Mouse (Mus musculus) limb, embryonic 13.5 days (tissue): Measurements from ENCODE around the gene Fthl17b. TPM values are rescaled to one million over a fixed set of nuclear protein-coding genes. Genes with fewer than 3 reads are reported as not detected.
"Not testable (repeated sequence)": the region's sequence is repeated elsewhere in the genome, so short reads cannot be mapped to it uniquely, and the experiment has no call there.

ENCODE experiments used
- ATAC-seq: fragments of 200-750 bp; cut with Nextera tagmentation; 2 replicates; pipeline ENCODE4 v1.8.0; 2017; ENCODE audit warnings: low read depth, moderate number of reproducible peaks, moderate TSS enrichment; ENCODE audit not compliant: low FRiP score
- H3K27ac ChIP-seq: fragments of 300-500 bp; sonication (generic); 2 replicates; pipeline ENCODE4 v1.5.1; 2015; ENCODE audit warnings: inconsistent platforms, mild to moderate bottlenecking, moderate library complexity
- H3K27me3 ChIP-seq: fragments of 300-500 bp; sonication (generic); 2 replicates; pipeline ENCODE4 v1.6.1; 2015; ENCODE audit warnings: mild to moderate bottlenecking, inconsistent platforms
- H3K36me3 ChIP-seq: fragments of 300-500 bp; sonication (generic); 2 replicates; pipeline ENCODE4 v1.6.1; 2015; ENCODE audit warnings: inconsistent platforms, mild to moderate bottlenecking, moderate library complexity
- H3K4me1 ChIP-seq: fragments of 300-500 bp; sonication (generic); 2 replicates; pipeline ENCODE4 v1.6.1; 2015; ENCODE audit warnings: inconsistent platforms
- H3K4me2 ChIP-seq: fragments of 300-500 bp; sonication (generic); replicated peaks from 2 replicates; pipeline ENCODE4 v1.6.1; 2015; ENCODE audit warnings: inconsistent platforms, mild to moderate bottlenecking, moderate library complexity
- H3K4me3 ChIP-seq: fragments of 300-500 bp; sonication (generic); 2 replicates; pipeline ENCODE4 v1.5.1; 2015; ENCODE audit warnings: moderate library complexity, mild to moderate bottlenecking, inconsistent platforms
- H3K9ac ChIP-seq: fragments of 300-500 bp; sonication (generic); 2 replicates; pipeline ENCODE4 v1.6.1; 2015; ENCODE audit warnings: mild to moderate bottlenecking, inconsistent platforms
- H3K9me3 ChIP-seq: fragments of 300-500 bp; sonication (generic); 2 replicates; pipeline ENCODE4 v1.6.1; 2016; ENCODE audit warnings: inconsistent platforms
- WGBS: fragments of 180-500 bp; shearing (Covaris S2); methylation state at CpG from one replicate; pipeline ENCODE4 v1.1.7; 2015; 5-methylcytosine and 5-hydroxymethylcytosine counted together
- polyA plus RNA-seq: library from polyadenylated mRNA; unstranded; fragments of >200 nt; fragmentation: Nextera tagmentation; extraction: Ambion mirVana; gene quantifications from 2 replicates; pipeline ENCODE4 v1.2.1, GENCODE M21; 2015

Fthl17b gene
- polyA plus RNA-seq, result not detected in 2 replicates

DNA sequence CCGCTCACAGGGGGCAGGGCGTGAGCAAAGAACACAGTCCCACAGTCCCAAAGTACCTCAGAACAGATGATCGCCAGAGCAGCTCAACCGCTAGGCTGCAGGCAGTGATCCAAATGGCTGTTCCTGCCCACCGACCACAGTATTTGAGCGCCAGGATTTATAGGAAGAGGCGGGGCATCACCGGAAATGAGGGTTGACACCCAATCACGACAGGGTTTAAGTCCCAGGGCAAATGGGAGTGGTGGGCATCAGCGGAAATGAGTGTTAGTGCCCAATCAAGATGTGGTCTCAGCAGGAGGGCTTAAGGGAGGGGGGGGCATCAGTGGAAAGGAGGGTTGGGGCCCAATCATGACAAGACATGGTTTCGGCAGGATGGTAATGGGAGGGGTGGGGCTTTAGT, at the start of gene Fthl17b:
Fthl17b (minus strand) TSS at position 101 of the 400 bp plus-strand sequence.
- not testable (repeated sequence) for H3K9me3 ChIP-seq, ATAC-seq
- 91% methylated on average over 4 of the region's 11 CpGs for WGBS

DNA sequence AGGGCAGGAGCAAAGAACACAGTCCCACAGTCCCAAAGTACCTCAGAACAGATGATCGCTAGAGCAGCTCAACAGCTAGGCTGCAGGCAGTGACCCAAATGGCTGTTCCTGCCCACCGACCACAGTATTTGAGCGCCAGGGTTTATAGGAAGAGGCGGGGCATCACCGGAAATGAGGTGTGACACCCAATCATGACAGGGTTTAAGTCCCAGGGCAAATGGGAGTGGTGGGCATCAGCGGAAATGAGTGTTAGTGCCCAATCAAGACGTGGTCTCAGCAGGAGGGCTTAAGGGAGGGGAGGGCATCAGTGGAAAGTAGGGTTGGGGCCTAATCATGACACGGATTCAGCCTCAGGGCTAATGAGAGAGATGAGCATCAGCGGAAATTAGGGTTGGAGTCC, 23.9 kb upstream of the Fthl17b start, which contains the start of gene Fthl17d:
Fthl17d (minus strand) TSS at position 101 of the 400 bp plus-strand sequence.
- no CpG with 5 or more reads among the region's 9 CpGs for WGBS

More for the DNA sequence above, at the start of gene Fthl17b:
- not testable (repeated sequence) for H3K4me3 ChIP-seq, H3K9ac ChIP-seq, H3K36me3 ChIP-seq, H3K4me2 ChIP-seq, H3K4me1 ChIP-seq, H3K27me3 ChIP-seq, H3K27ac ChIP-seq

DNA sequence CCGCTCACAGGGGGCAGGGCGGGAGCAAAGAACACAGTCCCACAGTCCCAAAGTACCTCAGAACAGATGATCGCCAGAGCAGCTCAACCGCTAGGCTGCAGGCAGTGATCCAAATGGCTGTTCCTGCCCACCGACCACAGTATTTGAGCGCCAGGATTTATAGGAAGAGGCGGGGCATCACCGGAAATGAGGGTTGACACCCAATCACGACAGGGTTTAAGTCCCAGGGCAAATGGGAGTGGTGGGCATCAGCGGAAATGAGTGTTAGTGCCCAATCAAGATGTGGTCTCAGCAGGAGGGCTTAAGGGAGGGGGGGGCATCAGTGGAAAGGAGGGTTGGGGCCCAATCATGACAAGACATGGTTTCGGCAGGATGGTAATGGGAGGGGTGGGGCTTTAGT, 13.7 kb upstream of the Fthl17b start, which contains the start of gene Fthl17c:
Fthl17c (minus strand) TSS at position 101 of the 400 bp plus-strand sequence.
- not testable (repeated sequence) for H3K27me3 ChIP-seq, ATAC-seq, H3K27ac ChIP-seq, H3K4me2 ChIP-seq, H3K9ac ChIP-seq, H3K4me3 ChIP-seq, H3K36me3 ChIP-seq, H3K4me1 ChIP-seq, H3K9me3 ChIP-seq
- no CpG with 5 or more reads among the region's 11 CpGs for WGBS

More for the DNA sequence above, 23.9 kb upstream of the Fthl17b start, which contains the start of gene Fthl17d:
- H3K4me2 ChIP-seq, H3K9ac ChIP-seq, H3K36me3 ChIP-seq, H3K27me3 ChIP-seq, ATAC-seq, H3K4me3 ChIP-seq, H3K27ac ChIP-seq, H3K4me1 ChIP-seq, H3K9me3 ChIP-seq: not testable (repeated sequence)

DNA sequence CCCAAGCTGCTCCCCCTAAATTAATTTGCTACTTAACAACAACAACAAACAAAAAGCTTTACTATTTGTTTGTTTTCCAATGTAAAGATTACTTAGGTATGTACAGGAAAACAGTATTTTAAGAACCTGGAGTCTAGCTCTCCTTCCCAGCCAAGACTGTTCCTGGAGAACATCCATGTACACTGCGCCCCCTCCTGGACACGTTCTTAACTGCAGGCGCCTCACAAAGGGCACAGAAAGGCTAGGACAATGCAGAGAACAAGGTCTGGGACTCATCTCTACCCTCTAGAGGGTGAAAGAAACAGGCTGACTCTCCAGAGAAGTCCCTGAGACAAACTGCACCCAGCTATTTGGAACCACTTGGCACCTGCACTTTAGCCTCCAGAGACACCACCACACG, 1.8 kb upstream of the Fthl17b start:
- not testable (repeated sequence) for H3K9ac ChIP-seq, H3K4me2 ChIP-seq, ATAC-seq, H3K27me3 ChIP-seq, H3K9me3 ChIP-seq, H3K36me3 ChIP-seq, H3K4me3 ChIP-seq, H3K27ac ChIP-seq, H3K4me1 ChIP-seq
- WGBS, result 36% methylated on average over 4 of the region's 4 CpGs

DNA sequence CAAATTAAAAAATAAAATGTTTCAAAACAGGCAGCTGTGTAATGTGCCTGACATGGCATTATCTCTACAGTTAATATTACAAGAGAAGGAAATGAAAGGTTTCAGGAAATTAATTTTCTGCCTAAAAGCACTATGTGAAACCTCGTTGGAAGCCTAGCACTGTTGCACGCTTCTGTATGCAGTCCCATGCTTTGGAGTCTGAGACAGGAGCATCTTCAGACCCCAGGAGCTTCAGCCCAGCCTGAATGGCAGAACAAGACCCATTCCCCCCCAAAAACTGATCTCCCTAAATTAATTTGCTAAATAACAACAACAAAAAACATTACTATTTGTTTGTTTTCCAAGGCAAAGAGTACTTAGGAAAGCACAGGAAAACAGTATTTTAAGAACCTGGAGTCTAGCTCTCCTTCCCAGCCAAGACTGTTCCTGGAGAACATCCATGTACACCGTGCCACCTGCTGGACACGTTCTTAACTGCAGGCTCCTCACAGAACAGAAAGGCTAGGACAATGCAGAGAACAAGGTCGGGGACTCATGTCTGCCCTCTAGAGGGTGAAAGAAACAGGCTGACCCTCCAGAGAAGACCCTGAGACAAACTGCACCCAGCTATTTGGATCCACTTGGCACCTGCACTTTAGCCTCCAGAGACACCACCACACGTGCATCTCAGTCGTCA, 14.5 kb downstream of the Fthl17b start:
- H3K27me3 ChIP-seq, H3K4me2 ChIP-seq, H3K4me3 ChIP-seq, H3K36me3 ChIP-seq, ATAC-seq, H3K27ac ChIP-seq, H3K9ac ChIP-seq, H3K9me3 ChIP-seq, H3K4me1 ChIP-seq: not testable (repeated sequence)
- 20% methylated on average over 7 of the region's 7 CpGs for WGBS

DNA sequence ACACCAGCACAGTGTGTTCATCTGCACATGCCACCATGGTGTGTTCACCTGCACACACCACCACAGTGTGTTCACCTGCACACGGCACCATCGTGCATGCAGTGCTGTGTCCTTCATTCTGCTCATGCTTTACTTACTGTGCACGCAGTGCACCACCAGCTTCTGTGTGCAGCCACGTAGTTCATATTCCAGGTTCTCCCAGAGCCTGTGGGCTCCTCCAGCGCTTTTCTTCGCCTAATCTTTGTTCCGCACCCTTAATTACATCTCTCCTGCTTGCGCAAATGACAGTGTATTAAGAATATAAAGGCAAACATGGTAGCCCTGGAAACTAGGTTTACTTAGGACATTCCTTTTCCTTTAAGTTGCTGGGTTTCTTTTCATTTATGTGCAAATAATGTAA, 18.7 kb downstream of the Fthl17b start:
- no peak overlapping the region for H3K4me3 ChIP-seq
- no peaks in the 10 kb centered on the region for H3K4me1 ChIP-seq
- H3K27ac ChIP-seq, result no peak overlapping the region
- no peaks in the 10 kb centered on the region for H3K27me3 ChIP-seq
- H3K36me3 ChIP-seq, result no peaks in the 10 kb centered on the region
- ATAC-seq, result no peak
- no peak overlapping the region for H3K4me2 ChIP-seq
- H3K9me3 ChIP-seq, result no peaks in the 10 kb centered on the region
- H3K9ac ChIP-seq, result no peak overlapping the region
- 88% methylated on average over 8 of the region's 8 CpGs for WGBS

DNA sequence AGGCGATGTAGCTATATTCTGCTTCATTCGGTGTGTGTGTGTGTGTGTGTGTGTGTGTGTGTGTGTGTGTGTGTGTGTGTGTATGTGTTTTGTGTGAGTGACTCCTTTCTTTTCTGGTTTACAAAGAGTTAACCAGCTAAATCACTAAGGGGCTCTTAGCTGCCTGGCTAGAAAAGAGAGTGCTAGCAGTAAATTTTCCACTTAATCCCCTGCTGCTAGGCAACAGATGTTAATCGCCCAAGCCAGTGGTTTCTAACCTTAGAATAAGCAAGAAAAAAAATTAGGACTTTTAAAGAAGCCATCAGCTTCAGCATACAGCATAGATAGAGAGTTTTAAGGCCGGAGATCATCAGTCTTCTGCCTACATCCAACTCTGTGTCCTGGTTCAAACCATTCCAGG, 35.5 kb downstream of the Fthl17b start:
- WGBS, result 35% methylated on average over 4 of the region's 4 CpGs
- Histone ChIP-seq H3K9ac (no peak overlapping the region), H3K4me2 (no peak overlapping the region), H3K27me3 (no peaks in the 10 kb centered on the region), H3K27ac (no peak overlapping the region), H3K9me3 (no peaks in the 10 kb centered on the region), H3K4me1 (no peaks in the 10 kb centered on the region), H3K36me3 (no peaks in the 10 kb centered on the region), H3K4me3 (no peak overlapping the region)
- no peak for ATAC-seq

DNA sequence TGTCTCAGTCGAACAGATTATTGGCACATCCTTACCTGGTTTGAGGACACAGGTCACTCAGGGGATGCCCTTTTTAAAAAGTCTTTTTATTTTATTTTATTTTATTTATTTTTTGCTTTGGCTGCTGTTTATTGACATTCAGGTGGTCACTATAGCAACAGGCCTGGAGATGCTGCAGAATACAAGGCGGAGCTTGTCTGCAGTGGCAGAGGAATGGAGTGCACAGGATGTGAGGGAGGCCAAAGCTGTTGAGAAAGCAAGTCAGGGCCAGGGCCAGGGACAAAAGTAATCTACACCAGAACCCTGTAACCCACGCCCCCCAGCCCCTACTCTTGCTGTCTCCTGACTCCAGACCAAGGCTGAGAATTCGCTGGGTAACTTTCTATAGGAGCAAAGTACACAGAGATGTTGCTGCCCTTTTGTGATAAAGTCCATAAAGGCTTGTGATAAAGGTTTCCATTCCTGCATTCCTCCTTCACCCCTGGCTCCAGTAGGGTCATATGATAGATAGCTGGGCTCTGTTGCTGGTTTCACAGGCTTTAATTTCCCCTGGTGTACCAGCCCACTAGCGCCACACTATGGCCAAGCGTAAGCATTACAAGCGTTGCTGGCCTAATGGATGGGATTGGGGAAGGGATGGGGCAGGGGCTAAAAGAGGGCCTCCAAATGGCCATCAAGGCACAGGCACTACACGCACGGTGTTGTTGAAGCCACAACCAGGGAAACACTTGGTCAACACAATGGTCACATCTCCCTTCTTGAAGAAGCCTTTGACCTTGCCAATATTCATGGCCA, 40.8 kb downstream of the Fthl17b start:
- WGBS, result 59% methylated on average over 9 of the region's 9 CpGs
- H3K4me2 ChIP-seq, result no peak overlapping the region

DNA sequence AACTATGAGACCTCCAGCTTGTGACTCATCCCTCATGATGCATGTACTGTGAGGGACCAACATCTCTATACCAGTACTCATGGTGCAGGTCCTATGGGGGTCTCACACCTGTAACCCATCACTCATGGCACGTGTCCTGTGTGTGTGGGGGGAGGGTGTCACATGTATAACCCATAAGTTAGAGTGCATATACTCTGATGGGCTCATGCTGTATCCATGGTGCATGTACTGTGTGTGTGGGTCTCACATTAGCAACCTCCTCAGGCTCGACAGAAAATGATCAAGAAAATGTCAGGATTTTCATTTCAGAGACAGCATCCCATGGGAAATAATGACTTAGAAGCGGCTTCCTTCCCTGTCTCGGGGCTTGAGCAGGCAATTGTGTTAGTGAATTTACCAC, 41.7 kb downstream of the Fthl17b start:
- Histone ChIP-seq H3K27me3 (no peaks in the 10 kb centered on the region), H3K27ac (no peak overlapping the region), H3K4me2 (no peak overlapping the region), H3K4me1 (no peaks in the 10 kb centered on the region), H3K4me3 (no peak overlapping the region), H3K9ac (no peak overlapping the region), H3K9me3 (no peaks in the 10 kb centered on the region), H3K36me3 (no peaks in the 10 kb centered on the region)
- WGBS, result 75% methylated on average over 4 of the region's 4 CpGs
- no peak for ATAC-seq

More for the DNA sequence above, 40.8 kb downstream of the Fthl17b start:
- Histone ChIP-seq H3K27ac (no peak overlapping the region), H3K27me3 (no peaks in the 10 kb centered on the region), H3K4me3 (no peak overlapping the region), H3K9ac (no peak overlapping the region), H3K36me3 (no peaks in the 10 kb centered on the region), H3K4me1 (no peaks in the 10 kb centered on the region), H3K9me3 (no peaks in the 10 kb centered on the region)
- ATAC-seq, result no peak

Other genes starting within 250 kb of the Fthl17b start
- gene Ssx9, start 214.5 kb downstream of the Fthl17b start, polyA plus RNA-seq, result not detected in 2 replicates
- gene Ssxb5, start 159.3 kb downstream of the Fthl17b start, polyA plus RNA-seq, result not detected in 2 replicates
- gene Gm6592, start 119.0 kb downstream of the Fthl17b start, polyA plus RNA-seq, result not detected in 2 replicates
- not detected in 2 replicates for gene Gm5751, start 88.7 kb downstream of the Fthl17b start, polyA plus RNA-seq
- 5.2 and 5.6 TPM in 2 replicates for gene B630019K06Rik, start 70.6 kb downstream of the Fthl17b start, polyA plus RNA-seq
- not detected in 2 replicates for gene Fthl17c, start 13.6 kb upstream of the Fthl17b start, polyA plus RNA-seq
- not detected in 2 replicates for gene Fthl17d, start 23.8 kb upstream of the Fthl17b start, polyA plus RNA-seq
- gene Fthl17e, start 70.5 kb upstream of the Fthl17b start, polyA plus RNA-seq, result not detected in 2 replicates
- not detected in 2 replicates for gene Fthl17f, start 100.0 kb upstream of the Fthl17b start, polyA plus RNA-seq
- gene 4930402K13Rik, start 141.6 kb upstream of the Fthl17b start, polyA plus RNA-seq, result not detected in 2 replicates
- gene Lancl3, start 236.9 kb upstream of the Fthl17b start, polyA plus RNA-seq, result 0.87 and 1.1 TPM in 2 replicates